Mouse (Mus musculus): ENCODE data around the gene Rragd.

Gene Rragd

GRCm38 (mm10) chr4:33049601-33050000 lies 66.8 kb downstream of the Rragd start:
- no peak for DNase-seq

- DNase-seq = no peak
Measured at GRCm38 (mm10) chr4:33052055-33052454, 69.2 kb downstream of the Rragd start.

- DNase-seq = no peak
Measured at GRCm38 (mm10) chr4:33052650-33053049, 69.8 kb downstream of the Rragd start.

- no peak for DNase-seq
Measured at GRCm38 (mm10) chr4:33054426-33054825, 71.6 kb downstream of the Rragd start.

- DNase-seq = no peak
Measured at GRCm38 (mm10) chr4:33056317-33056716, 73.5 kb downstream of the Rragd start.

- peak in 1 of 2 experiments; percentile 50 for DNase-seq
Measured at GRCm38 (mm10) chr4:33057890-33058687, 75.3 kb downstream of the Rragd start.

GRCm38 (mm10) chr4:33061158-33061557 lies 78.3 kb downstream of the Rragd start:
- DNase-seq = no peak

GRCm38 (mm10) chr4:33062981-33063380 lies 80.1 kb downstream of the Rragd start, which contains the start of gene Gabrr2:
Gene Gabrr2, plus strand, starts transcription at chr4:33062999.
- no peak for DNase-seq

GRCm38 (mm10) chr4:33064986-33065385 lies 82.1 kb downstream of the Rragd start:
- DNase-seq = no peak

- no peak for DNase-seq
Measured at GRCm38 (mm10) chr4:33066223-33066960, 83.6 kb downstream of the Rragd start.

GRCm38 (mm10) chr4:33067331-33067730 lies 84.5 kb downstream of the Rragd start:
- no peak for DNase-seq

GRCm38 (mm10) chr4:33067826-33068225 lies 85.0 kb downstream of the Rragd start:
- DNase-seq = no peak

- DNase-seq = no peak
Measured at GRCm38 (mm10) chr4:33068894-33069293, 86.1 kb downstream of the Rragd start.

- DNase-seq = no peak
Measured at GRCm38 (mm10) chr4:33070326-33070725, 87.5 kb downstream of the Rragd start.

- no peak for DNase-seq
Measured at GRCm38 (mm10) chr4:33071337-33071736, 88.5 kb downstream of the Rragd start.
